Mouse (Mus musculus) left cerebral cortex, postnatal 4 days (tissue): ENCODE measurements around the gene Spint2. TPM values are rescaled to one million over a fixed set of nuclear protein-coding genes. Genes with fewer than 3 reads are reported as not detected.
A peak's percentile ranks its signal among the peaks of the same experiment; 100 is the strongest.

Source experiments
- DNase-seq: peaks from one replicate; pipeline ENCODE4 v3.0.0-alpha.2; 2022
- intact Hi-C: fragments of 180-260 bp; cut with DNase I; formaldehyde crosslinking; loops from one replicate; pipeline ENCODE4 v1.15.1; 2025
- total RNA-seq, 2 experiments: library from RNA; stranded (reverse); gene quantifications; 2 replicates each; pipeline ENCODE4 v1.2.3; 2021

Gene Spint2
- total RNA-seq, 2 experiments from 2014 or later: 23.8 to 34.4 TPM

DNA sequence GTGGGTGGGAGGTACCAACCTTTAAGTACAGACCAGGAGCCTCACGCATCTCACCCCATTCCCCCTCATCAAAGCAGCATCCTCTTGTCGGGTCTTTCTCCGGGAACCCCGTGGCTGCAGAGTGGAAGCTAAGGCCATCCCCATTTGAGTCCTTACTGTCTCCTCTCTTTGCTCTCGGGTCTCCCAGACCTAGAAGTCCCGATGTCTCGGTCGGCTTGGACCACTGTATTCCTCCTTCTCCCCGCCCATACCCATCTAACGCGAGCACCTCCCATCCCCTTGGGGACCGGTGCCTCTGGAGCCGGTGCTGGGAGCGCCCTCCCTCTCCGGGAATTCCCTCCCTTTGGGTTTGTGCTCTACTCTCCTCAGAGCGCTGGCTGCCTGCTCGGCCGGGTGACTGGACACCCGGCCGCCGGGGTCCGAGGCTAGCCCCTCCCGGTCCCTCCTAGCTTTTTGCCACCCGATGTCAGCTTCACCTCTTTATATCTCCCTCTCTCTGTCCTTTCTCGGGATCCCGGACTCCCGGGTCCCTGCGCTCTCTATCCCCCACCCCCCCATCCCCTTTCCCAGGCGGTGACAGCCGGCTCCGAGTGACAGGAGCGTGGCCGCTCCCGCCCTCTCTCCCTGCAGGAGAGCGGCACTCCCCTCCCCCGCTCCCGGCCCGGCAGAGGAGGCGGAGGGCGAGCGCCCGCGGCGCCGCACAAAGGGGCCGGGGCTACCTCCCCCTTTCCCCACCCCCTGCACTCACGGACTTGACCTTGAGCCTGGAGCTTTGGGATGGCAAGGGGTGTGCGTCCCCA lies 23.0 kb upstream of the Spint2 start:
- intact Hi-C loops: loop anchor here (5.0 to 10.0 kb wide), 3 partner anchors 60 to 218 kb away; partner anchors contain the start of genes Ggn and Spred3

GRCm38 (mm10) chr7:29303738-29304462 lies 22.2 kb upstream of the Spint2 start, which contains the start of gene Dpf1:
Gene Dpf1, plus strand, starts transcription at chr7:29303951.
- DNase-seq: peak; percentile 88
- intact Hi-C loops: loop anchor here (5.0 to 10.0 kb wide), 2 partner anchors 61 to 132 kb away; partner anchors contain the start of genes Ggn and Spred3

More for the DNA sequence above, 23.0 kb upstream of the Spint2 start:
- no peak for DNase-seq

- DNase-seq: no peak
- intact Hi-C loops: loop anchor here (5.0 to 10.0 kb wide), 2 partner anchors 62 to 130 kb away; partner anchors contain the start of genes Ggn and Spred3
Measured at GRCm38 (mm10) chr7:29302641-29303040, 20.9 kb upstream of the Spint2 start.

GRCm38 (mm10) chr7:29301127-29301566 lies 19.4 kb upstream of the Spint2 start:
- intact Hi-C loops: loop anchor here (5.0 to 10.0 kb wide), 2 partner anchors 64 to 129 kb away; partner anchors contain the start of genes Ggn and Spred3
- peak; percentile 74 for DNase-seq

- DNase-seq: peak; percentile 69
- intact Hi-C loops: loop anchor here (10.0 kb wide), 1 partner anchor 52 kb away; the partner anchor contains the start of gene 2200002D01Rik
Measured at GRCm38 (mm10) chr7:29296998-29297397, 15.3 kb upstream of the Spint2 start.

- intact Hi-C loops: loop anchor here (10.0 kb wide), 1 partner anchor 51 kb away; the partner anchor contains the start of gene 2200002D01Rik
- DNase-seq: no peak
Measured at GRCm38 (mm10) chr7:29295861-29296647, 14.3 kb upstream of the Spint2 start.

DNA sequence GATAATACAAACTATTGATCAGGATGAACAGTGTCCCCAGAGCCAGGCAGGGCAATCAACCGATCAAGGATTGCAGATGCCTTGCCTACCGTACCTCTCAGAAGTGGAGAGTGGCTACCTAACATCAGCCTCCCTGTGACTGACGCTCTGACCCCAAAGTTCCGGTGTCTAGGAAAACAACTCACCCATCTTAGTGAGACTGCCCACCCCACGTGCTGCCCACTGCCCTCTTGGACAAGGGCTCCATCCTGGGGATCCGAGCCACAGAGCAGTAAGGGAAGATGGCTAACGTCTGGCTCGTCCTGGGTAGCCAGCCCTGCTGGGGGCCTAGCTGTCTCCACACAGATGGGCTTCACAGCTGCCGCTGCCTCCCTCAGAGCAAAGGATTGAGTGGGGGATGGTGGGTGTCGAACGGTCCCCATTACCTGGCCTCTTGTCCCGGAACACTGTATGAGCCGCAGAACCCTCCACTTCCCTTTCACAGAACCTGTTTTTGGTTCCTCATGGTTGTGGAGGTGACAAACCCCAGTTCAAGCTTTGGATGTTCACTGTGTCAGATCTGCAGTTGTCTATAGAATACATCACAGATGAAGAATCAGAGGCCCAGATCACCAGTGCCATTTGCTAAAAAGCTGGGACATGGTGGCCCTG lies 12.5 kb upstream of the Spint2 start:
- DNase-seq: no peak
- intact Hi-C loops: loop anchor here (10.0 kb wide), 1 partner anchor 49 kb away; the partner anchor contains the start of gene 2200002D01Rik

DNA sequence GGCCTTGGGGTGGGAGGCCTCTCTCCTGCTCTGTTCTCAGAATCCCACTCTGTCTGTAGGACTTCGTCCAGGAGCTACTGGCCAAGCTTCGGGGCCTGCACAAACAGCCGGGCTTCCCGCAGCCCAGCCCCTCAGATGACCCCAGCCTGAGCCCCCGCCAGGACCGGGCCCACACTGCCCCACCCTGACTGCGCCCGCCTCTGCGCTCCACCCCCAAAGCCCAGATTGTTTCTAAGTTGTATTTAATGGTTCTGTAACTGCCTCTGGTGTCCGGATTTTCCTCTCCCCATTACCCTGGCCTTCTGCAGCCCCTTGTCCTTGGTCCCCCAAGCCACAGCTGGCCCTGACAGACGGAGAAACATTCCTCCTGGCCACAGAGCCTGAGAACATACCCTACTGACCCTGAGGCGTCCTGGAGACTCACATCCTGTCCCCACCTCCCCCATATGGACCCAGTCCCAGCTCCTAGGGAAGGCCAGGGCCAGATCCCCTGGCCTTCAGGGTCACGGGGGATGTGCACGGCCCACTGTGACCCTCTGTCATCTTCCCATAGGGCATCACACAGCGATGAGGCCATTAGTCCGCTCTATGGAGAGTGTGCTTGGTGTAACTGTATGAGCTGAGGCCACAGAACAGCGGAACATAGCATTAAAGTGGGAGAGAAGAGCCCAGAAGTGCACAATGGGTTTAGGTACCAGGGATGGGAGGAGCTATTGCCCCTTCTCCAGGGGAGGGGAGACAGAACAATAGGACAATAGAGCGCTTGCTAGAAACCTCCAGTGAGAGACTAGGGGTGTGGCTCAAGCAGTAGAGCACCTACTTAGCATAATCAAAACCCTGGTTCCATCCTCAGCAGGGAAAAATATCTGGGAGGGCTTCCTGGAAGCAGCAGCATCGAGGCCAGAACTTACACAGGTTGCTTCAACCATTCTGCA lies 11.7 kb upstream of the Spint2 start:
- no peak for DNase-seq
- intact Hi-C loops: loop anchor here (10.0 kb wide), 1 partner anchor 49 kb away; the partner anchor contains the start of gene 2200002D01Rik

DNA sequence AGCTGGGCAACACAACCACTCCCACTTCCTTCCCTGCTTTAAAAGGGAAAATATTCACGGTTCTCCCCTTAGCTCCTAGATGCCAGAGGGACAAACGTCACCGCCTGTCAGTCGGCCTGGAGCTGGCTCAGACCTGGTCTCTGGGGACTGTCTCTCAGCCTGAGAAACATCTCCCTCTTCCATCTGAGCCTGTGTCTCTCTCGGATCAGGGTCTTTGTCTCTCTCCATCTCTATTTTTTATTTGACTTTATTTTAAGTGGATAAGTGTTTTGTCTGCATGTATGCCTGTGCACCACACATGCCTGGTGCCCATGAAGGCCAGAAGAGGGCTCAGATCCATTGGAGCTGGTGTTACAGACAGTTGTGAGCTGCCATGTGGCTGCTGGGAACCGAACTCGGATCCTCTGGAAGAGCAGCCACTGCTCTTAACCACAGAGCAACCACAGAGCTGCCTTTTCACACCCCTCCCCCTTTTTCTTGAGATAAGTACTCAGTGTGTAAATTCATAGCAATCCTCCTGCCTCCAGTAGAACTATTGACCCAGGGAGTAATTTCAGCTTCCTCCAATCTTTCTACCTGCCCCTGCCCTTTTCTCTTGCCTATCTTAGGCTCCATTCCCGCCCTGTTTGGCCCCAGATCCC lies 10.9 kb upstream of the Spint2 start:
- intact Hi-C loops: loop anchor here (10.0 kb wide), 1 partner anchor 48 kb away; the partner anchor contains the start of gene 2200002D01Rik
- peak; percentile 64 for DNase-seq

DNA sequence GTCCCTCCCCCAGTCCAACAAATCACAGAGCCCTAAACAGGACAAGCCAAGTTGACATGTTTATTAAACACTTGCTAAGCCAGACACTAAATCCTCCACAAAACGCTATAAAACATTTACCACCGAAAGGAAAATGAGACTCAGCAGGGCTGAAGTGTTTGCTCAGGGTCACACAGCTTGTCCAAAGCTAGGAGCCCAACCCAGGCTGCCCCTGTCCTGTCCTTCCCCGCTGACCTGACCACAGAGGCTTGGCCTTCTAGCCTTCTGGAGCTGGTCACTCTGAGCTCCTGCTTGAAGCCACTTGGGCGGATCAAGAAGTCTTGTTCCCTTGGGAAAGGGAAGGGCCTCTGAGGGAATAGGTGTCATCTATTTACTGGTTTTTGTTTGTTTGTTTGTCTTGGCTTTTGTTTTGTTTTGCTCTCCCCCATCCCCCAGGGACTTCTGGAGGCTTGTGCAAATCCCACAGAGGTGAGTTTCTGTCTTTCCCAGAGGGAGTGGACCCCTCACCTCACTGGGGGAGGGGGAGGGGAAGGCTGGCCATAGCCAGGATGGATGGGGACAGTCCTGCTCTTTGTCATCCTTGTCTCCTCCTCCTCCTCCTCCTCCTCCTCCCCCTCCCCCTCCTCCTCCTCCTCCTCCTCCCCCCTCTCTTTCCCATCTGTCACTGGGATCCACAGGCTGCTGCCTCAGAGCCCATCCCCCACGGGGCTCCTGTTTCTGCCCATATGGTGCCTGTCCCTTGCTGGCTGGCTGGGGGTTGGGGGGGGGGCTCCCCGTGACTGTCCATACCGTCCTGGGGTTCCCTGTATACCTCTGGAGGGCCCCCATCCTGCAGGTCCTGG lies 10.1 kb upstream of the Spint2 start:
- DNase-seq: peak; percentile 82
- intact Hi-C loops: loop anchor here (10.0 kb wide), 1 partner anchor 47 kb away; the partner anchor contains the start of gene 2200002D01Rik

DNA sequence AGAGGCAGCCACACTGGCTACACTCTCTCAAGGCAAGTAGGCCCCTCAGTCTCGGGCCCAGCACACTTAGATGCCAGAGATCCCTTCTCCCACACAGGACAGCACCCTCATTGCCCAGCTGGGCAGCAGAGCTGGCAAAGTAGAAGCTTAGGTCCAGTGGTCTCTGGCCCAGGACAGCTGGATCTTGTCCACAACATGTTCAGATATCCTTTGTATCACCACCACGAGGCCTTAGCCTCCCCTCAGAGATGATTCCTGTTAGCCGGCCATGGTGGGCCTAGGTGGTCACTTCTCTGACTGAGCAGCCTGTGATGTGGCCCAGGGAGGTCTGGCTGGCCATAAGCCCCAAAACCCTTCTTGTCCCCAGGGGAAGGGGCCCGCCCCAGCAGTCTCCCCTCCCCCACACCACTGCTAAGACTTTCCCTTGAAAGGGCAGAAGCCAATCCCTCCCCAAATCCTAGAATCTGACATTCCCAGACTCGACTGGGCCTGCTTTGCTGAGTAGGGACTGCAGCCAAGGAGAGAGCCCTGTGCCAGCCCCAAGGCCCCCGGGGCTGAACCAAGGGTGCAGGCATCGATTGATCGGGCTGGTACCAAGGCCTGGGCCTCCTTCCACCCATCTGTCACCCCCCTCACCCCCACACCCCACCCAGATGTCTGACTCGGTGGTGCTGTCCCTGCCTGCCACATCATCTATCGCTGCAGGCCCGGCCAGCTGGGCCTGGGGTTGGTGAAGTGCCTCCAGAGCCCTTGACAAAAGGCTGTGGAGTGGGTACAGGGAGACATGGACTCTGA lies 9.2 kb upstream of the Spint2 start:
- intact Hi-C loops: loop anchor here (10.0 kb wide), 1 partner anchor 46 kb away; the partner anchor contains the start of gene 2200002D01Rik
- peak; percentile 67 for DNase-seq

DNA sequence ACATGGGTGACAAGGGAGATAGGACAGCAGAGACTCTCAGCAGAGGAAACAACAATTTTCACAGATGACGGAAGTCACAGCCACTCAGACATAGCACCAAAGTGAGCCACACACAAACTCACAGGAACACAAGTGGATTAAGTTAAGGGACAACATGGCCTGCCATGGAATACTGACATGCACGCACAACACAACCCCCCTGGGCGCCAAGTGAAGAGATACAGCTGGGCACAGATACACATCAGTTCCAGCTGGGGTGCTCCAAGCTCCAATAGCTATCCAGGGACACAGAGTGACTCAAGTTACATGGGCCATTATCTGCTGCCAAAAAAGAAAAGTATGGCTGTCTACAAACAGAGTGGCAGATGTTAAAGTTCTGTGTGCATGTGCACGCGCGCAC lies 8.1 kb upstream of the Spint2 start:
- no peak for DNase-seq
- intact Hi-C loops: loop anchor here (5.0 to 10.0 kb wide), 2 partner anchors 45 to 238 kb away; partner anchors contain the start of gene 2200002D01Rik

DNA sequence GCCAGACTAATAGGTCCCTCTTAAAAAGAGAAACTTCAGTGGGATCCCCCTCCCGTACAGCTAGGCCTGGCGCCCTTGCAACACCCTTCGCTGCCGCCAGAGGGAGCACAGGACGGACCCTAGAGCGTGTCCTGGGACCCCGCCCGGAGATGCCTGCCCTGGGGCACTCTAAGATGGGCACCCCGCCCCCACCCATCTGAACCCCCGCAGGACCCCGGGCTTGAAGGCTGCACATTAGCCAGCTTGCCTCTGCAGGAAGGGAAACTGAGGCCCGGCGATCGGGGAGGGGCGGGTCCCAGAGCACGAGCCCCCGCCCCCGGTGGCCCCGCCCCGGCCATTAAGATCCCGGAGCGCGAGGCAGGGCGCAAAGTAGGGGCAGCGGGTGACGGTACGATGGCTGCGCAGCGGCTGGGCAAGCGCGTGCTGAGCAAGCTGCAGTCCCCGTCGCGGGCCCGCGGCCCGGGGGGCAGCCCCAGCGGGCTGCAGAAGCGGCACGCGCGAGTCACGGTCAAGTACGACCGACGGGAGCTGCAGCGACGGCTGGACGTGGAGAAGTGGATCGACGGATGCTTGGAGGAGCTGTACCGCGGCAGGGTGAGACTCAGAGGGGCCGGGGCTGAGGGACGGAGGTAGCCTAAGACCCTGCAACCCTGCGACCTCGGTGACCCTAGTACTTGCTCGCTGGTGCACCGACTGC lies 7.4 kb upstream of the Spint2 start, which contains the start of gene Ppp1r14a:
Gene Ppp1r14a, plus strand, starts transcription at position 367 of the 697 bp plus-strand sequence.
- intact Hi-C loops: loop anchor here (5.0 kb wide), 1 partner anchor 237 kb away; no protein-coding TSS in a partner anchor
- peak; percentile 83 for DNase-seq

- intact Hi-C loops: loop anchor here (5.0 kb wide), 1 partner anchor 236 kb away; no protein-coding TSS in a partner anchor
- DNase-seq: no peak
Measured at GRCm38 (mm10) chr7:29288079-29288478, 6.4 kb upstream of the Spint2 start.

DNA sequence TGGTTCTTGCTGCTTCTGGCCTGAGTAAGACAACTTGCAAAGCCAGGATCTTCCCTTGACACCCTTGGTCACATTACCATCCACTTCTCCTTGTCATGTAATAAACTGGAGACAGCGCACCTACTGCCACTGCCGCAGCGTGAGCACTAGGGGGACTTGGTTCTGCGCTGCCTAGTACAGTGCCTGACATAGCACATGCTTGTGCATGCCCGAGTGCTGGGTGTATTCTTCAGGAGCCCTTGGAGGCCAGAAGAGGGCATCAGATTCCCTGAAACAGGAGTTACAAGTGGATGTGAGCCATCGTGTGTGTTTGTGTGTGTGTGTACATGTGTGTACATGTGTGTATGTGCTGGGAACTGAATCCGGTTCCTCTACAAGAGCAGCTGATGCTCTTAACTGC lies 5.8 kb upstream of the Spint2 start:
- DNase-seq: no peak
- intact Hi-C loops: loop anchor here (5.0 kb wide), 1 partner anchor 235 kb away; no protein-coding TSS in a partner anchor
